Mouse (Mus musculus): ENCODE data around the gene Prss16.
A peak's percentile ranks its signal among the peaks of the same experiment; 100 is the strongest.

Gene Prss16

GRCm38 (mm10) chr13:22007121-22007510, 2.4 kb downstream of the Prss16 start:
- DNase-seq (ENCODE audit: low read depth): no peak

- no peak for DNase-seq (ENCODE audit: low read depth)
These were observed 3.0 kb downstream of the Prss16 start for GRCm38 (mm10) chr13:22006334-22007120.

- no peak for DNase-seq (ENCODE audit: low read depth)
These were observed 3.8 kb downstream of the Prss16 start for GRCm38 (mm10) chr13:22005605-22006333.

GRCm38 (mm10) chr13:22001823-22002222, 7.7 kb downstream of the Prss16 start:
- DNase-seq (ENCODE audit: low read depth): no peak

GRCm38 (mm10) chr13:22001346-22001745, 8.2 kb downstream of the Prss16 start:
- no peak for DNase-seq (ENCODE audit: low read depth)

DNA sequence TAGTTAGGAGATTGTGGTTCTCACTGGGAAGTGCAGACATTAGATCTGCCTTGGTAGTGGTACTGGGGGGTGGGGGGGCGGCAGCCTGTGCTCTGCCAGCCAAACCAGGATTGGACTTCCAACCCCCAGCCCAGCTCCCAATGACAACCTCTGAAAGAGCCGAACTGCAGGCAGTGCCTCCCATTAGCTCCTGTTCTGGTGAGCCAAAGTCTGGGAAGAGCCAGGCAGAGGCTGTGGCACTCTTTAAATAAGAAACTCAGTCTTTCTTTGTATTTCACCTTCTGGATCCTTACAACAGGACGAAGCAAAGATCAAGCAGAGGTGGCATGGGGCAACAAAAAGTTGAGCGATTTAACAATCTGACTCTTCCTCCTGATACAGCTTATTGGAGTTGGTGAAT, 10.4 kb downstream of the Prss16 start:
- DNase-seq (ENCODE audit: low read depth): no peak

GRCm38 (mm10) chr13:21998412-21998811, 11.1 kb downstream of the Prss16 start:
- no peak for DNase-seq (ENCODE audit: low read depth)

GRCm38 (mm10) chr13:21997821-21998220, 11.7 kb downstream of the Prss16 start:
- no peak for DNase-seq (ENCODE audit: low read depth)

DNA sequence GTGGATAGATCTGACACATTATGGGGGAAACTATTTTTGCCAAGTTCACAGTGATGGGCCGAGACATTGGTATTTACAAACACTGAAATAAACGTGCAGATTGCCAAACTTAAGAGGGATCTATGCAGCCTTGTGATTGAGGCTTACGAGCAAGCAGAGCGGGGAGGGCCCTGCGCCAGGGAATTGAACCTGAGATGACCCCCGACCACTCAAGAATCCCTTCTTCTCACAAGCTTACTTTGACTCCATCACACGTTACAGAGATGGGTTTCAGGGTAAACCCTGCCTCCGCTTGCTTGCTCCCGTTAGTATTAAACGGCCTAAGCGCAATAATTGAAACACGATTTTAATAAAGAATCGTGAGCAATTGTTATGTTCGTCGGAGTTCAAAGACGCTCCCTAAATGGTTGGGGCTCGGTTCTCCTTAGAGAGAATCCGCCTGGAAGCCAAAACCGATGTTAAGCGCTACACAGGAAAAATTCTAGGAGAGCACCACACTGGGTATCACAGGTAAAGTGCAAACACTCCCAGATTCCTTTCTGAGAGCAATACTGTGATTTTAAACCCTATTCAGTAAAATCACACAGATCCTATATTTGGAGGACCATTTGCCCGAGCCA, 12.2 kb downstream of the Prss16 start:
- no peak for DNase-seq (ENCODE audit: low read depth)

DNA sequence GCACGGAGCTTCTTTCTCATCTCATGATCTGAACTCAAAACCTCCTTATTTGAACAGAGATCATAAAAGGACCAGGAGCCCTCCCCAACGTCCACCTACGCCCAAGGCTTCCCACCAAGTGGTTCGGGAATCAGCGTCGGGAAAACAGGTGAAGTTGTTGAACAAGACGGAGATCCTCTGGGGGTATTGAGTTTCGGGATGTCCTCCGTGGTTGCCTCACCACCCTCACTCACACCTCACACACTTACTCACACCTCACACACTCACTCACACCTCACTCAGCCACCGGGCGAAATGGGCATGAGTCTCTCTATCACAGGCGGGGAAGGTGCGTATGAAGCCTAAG, 12.7 kb downstream of the Prss16 start:
- no peak for DNase-seq (ENCODE audit: low read depth)

DNA sequence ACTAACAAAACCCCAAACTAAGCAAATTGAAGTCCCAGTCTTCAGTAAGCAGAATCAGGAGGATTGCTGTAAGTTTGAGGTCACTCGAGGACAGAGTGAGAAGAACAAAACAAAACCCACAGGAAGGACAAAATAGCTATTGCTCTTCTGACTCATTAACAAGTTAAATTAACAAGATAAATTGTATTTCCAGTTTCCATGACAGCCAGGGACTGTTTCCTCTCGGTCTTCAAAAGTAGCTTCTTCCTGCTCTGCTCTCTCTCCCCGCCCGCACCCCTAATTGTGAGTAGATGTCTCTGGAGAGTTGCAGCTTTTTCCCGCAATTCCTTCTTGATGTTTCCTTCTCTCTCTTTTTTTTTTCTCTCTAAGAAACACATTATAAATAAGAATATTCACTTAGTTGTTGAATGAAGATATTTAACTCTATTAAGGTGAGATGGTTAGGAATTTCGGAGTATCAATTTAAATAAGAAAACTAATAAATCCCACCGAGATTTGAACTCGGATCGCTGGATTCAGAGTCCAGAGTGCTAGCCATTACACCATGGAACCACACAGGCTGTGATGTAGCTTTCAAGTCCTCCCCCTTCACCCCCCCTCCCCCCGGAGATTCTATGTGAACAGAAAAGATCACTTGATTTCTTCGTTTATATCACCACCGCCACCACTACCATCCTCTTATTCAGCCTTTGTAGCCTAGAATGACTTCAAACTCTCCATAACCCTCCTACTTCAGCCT, 13.3 kb downstream of the Prss16 start:
- DNase-seq (ENCODE audit: low read depth): no peak

GRCm38 (mm10) chr13:21995331-21995914, 14.1 kb downstream of the Prss16 start:
- DNase-seq (ENCODE audit: low read depth): no peak

- no peak for DNase-seq (ENCODE audit: low read depth)
These were observed 14.6 kb downstream of the Prss16 start for GRCm38 (mm10) chr13:21994896-21995295.

DNA sequence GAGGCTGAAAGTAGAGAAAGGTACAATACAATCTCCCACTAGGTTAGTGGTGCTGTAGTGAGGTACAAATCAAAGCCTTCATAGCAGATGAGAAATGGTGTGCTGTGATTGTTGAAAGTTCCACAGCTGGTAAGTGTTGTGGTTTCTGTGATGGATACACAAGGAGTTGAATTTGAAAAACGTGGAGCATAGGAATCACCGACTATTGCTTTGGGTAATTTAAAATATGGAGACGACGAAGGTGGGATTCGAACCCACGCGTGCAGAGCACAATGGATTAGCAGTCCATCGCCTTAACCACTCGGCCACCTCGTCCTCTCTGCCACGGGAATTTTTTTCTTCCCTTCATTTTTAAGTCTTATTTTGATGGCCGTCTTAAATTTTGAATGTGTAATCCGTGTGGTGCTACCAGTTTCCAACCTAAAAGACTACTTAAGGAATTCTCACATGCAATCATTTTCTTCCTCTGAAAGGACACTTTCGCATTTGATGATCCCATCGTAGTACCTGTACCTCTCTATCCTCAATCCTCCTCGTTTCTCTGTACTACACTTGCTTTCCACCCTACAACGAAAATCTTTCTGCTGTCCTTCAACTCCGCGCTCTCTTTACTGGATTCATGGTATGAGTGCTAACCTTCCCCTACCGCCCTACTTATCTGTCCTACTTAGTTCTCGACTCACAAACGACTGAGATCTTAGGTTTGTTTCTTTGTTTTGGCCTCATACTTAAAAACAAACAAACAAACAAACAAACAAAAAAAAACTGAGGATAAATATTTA, 15.4 kb downstream of the Prss16 start:
- no peak for DNase-seq (ENCODE audit: low read depth)

DNA sequence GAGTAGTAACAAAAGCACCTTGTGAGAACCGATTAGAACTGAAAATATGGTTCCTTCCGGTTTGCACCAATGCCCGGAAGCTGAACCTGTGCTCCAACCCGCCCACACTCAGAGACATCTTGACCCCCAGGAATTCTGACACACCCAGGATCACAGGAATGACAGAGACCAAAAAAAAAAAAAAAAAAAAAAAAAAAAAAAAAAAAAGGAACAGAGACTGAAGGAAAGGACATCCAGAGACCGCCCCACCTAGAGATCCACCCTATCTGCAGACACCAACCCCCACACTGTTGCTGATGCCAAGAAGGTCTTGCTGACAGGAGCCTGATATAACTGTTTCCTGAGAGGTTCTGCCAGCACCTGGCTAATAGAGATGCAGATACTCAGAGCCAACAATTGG, 17.0 kb downstream of the Prss16 start:
- DNase-seq (ENCODE audit: low read depth): no peak

DNA sequence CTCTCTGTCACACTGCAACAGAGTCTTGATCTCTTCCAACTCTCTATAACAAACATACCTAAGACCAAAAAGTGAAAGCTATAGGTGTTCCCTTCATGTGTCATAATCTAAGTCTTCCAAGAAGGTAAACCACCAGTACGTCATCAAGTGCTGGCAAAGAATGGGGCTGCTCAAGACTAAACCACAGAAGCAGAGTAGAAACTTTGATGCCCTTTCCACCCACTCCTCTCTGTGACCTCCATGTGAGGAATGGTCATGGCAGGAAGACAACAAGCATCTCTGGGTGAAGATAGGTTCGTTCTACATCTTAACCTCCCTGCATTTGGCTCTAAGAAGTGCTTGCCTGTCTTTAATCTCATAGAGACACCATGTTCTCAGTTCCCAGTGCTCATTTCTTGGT, 25.1 kb downstream of the Prss16 start:
- DNase-seq (ENCODE audit: low read depth): no peak

- no peak for DNase-seq (ENCODE audit: low read depth)
These were observed 27.7 kb downstream of the Prss16 start for GRCm38 (mm10) chr13:21981803-21982193.

DNA sequence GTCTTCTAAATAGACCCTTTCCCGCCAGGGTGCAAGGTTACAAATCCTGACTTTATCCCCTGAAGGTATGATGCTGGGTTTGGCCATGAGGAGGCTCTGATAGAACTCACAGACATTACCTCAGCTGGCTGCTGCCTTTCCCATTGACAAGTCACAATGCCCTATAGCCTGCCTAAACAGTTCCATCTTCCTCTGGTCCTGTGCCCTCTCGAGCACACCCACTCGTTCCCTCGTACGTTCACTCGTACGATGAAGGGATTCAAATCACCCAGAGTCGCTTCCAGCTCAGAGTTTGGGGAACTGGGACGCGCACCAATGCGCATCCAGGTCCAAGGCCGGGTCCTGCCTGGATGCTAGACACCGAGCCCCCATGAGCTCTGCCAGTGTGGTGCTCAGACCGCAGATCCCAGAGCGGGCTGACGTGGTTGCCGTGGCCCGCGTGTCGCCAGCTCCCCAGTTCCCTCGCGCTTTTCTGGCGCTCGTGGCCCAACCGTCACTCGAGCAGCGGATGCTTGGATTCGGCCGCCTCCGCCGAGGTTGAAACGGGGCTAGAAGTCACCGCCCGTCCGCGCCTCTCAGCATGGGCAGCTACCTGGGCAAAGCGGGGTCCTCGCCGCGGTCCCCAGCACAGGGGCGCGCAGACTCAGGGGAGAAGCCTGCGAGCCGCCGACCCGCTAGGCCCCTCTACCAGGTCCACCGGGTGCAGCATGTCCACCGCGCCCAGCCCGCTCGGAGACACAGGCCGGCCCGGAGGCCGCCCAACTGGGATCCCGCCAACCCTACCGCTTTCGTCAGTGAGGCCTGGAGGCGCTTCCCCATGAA, 28.4 kb downstream of the Prss16 start, which contains the start of gene Pom121l2:
TSS of gene Pom121l2 (plus strand) at position 214 of the 822 bp plus-strand sequence.
- no peak for DNase-seq (ENCODE audit: low read depth)

DNA sequence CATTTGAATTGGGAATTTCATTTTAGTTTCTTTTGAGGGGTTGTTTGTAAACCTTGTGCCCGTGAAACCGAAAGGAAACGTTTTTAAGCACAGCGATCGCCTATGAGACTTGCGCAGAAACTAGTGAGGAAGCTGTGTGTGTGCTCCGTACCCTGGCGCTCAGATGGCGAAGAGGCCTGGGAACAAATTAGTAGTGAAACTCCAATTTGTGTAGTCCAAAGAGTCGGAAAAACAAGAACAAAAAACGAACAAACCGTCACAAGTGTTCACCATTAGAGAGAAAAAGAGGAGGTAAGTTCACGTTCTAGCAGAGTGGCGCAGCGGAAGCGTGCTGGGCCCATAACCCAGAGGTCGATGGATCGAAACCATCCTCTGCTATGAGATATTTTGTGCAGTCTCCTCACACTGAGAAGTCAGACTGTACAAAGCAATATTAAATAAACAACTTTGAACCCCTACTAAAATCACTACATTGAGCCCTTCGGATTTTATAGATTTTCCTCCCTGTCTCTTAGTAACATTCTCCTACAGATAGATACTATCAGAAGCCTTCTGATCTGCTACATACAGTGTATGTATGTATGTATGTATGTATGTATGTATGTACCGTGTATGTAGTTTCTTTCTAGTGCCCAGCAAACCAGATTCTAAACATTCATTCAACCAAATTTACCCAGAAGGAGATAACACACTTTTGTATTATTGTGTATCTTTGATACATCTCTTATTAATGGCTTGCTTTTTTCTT, 34.6 kb downstream of the Prss16 start:
- DNase-seq (ENCODE audit: low read depth): peak; percentile 63
